Mouse (Mus musculus): ENCODE measurements around the gene Fcor. TPM values are rescaled to one million over a fixed set of nuclear protein-coding genes. Genes with fewer than 3 reads are reported as not detected.

The Fcor gene
- polyA plus RNA-seq, 1 experiment from 2014 or later: 24.9 TPM

- Histone ChIP-seq H3K27me3 (no peaks in the 10 kb centered on the region), H3K9ac (no peak overlapping the region), H3K4me2 (no peak overlapping the region), H3K9me3 (no peaks in the 10 kb centered on the region), H3K4me1 (replicated peaks) (peaks cover 4% of the 10 kb centered on the region; the same call in 1 of the 2 replicates), H3K27ac (replicated peaks) (no peak overlapping the region), H3K36me3 (peaks cover 9% of the 10 kb centered on the region), H3K4me3 (no peak overlapping the region)
- no peak for ATAC-seq (ENCODE audit: low FRiP score, low read depth)
- 72% methylated on average over 5 of the region's 5 CpGs for WGBS
Measured at GRCm38 (mm10) chr8:3685422-3685821, 13.3 kb upstream of the Fcor start.

- H3K4me3 ChIP-seq: no peak overlapping the region
- H3K27ac ChIP-seq (replicated peaks): no peak overlapping the region
- no peak overlapping the region for H3K4me2 ChIP-seq
- no peaks in the 10 kb centered on the region for H3K9me3 ChIP-seq
- no peak overlapping the region for H3K9ac ChIP-seq
- no peak for ATAC-seq (ENCODE audit: low FRiP score, low read depth)
- peaks cover 10% of the 10 kb centered on the region for H3K4me1 ChIP-seq (replicated peaks)
- no peaks in the 10 kb centered on the region for H3K27me3 ChIP-seq
- H3K36me3 ChIP-seq: peaks cover 18% of the 10 kb centered on the region
Measured at GRCm38 (mm10) chr8:3684530-3684929, 12.4 kb upstream of the Fcor start.

DNA sequence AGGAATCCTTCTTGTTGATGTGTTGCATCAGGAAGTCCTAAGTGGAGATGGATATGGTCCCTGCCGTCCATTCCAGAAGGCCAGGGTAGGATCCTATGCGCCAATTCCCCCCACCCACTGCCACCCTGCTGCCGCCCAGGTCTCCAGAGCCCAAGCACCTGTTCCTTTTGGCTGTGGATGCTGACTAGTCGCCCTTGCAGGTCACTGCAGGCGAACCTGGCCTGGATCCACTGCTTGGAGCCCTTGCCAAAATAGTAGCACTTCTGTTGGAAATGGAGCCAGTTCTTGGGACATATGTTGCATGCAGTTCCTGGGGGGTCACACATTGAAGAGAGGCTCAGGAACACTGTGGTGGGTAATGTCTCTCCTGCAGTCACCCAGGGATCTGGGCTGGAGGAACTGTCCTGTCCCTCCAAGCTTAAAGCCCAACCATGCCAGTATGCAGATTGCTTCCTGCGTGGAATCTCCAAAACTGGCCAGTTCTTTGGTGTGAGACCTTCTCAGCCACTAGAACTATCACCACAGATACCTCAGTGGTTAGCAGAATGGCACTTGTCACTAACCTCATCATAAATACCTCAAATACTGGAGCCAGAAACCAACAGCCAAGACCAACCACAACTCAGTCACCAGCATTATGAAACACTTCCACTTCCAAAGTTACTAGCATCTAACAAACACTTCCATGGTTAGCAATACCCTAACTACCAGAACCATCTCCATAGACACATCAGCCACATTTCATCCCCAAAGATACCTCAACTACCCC, 11.4 kb upstream of the Fcor start:
- whole genome bisulfite sequencing: 74% methylated on average over 6 of the region's 6 CpGs
- H3K36me3 ChIP-seq: peaks cover 24% of the 10 kb centered on the region
- H3K27me3 ChIP-seq: no peaks in the 10 kb centered on the region
- H3K9ac ChIP-seq: no peak overlapping the region
- no peaks in the 10 kb centered on the region for H3K9me3 ChIP-seq
- ATAC-seq (ENCODE audit: low FRiP score, low read depth): no peak
- H3K4me1 ChIP-seq (replicated peaks): peaks cover 14% of the 10 kb centered on the region
- no peak overlapping the region for H3K27ac ChIP-seq (replicated peaks)
- H3K4me2 ChIP-seq: no peak overlapping the region
- no peak overlapping the region for H3K4me3 ChIP-seq

GRCm38 (mm10) chr8:3682435-3682834, 10.3 kb upstream of the Fcor start:
- no peaks in the 10 kb centered on the region for H3K27me3 ChIP-seq
- no peak for ATAC-seq (ENCODE audit: low FRiP score, low read depth)
- peaks cover 24% of the 10 kb centered on the region for H3K36me3 ChIP-seq
- 87% methylated on average over 5 of the region's 5 CpGs for WGBS
- H3K4me3 ChIP-seq: no peak overlapping the region
- no peak overlapping the region for H3K9ac ChIP-seq
- no peaks in the 10 kb centered on the region for H3K9me3 ChIP-seq
- H3K4me1 ChIP-seq (replicated peaks): peaks cover 26% of the 10 kb centered on the region
- no peak overlapping the region for H3K4me2 ChIP-seq
- no peak overlapping the region for H3K27ac ChIP-seq (replicated peaks)

GRCm38 (mm10) chr8:3679656-3680055, 7.5 kb upstream of the Fcor start:
- H3K9me3 ChIP-seq: no peaks in the 10 kb centered on the region
- no peak overlapping the region for H3K4me3 ChIP-seq
- no peak overlapping the region for H3K27ac ChIP-seq (replicated peaks)
- no peak overlapping the region for H3K9ac ChIP-seq
- H3K4me2 ChIP-seq: no peak overlapping the region
- no peak for ATAC-seq (ENCODE audit: low FRiP score, low read depth)
- no peaks in the 10 kb centered on the region for H3K27me3 ChIP-seq
- WGBS: 95% methylated on average over 5 of the region's 5 CpGs
- H3K4me1 ChIP-seq (replicated peaks): peaks cover 36% of the 10 kb centered on the region
- peaks cover 24% of the 10 kb centered on the region for H3K36me3 ChIP-seq

DNA sequence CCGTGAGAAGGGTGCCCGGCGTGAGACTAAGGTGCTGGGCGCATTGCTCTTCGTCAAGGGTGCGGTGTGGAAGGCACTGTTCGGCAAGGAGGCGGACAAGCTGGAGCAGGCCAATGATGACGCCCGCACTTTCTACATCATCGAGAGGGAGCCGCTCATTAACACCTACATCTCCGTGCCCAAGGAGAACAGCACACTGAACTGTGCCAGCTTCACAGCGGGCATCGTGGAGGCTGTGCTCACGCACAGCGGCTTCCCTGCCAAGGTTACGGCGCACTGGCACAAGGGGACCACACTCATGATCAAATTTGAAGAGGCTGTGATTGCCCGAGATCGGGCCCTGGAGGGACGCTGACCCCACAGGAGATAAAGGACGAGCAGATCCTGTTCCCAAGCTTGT, 7.1 kb upstream of the Fcor start:
- no peak overlapping the region for H3K27ac ChIP-seq (replicated peaks)
- H3K27me3 ChIP-seq: no peaks in the 10 kb centered on the region
- H3K9me3 ChIP-seq: no peaks in the 10 kb centered on the region
- WGBS: 95% methylated on average over 23 of the region's 23 CpGs
- peaks cover 24% of the 10 kb centered on the region for H3K36me3 ChIP-seq
- H3K9ac ChIP-seq: no peak overlapping the region
- ATAC-seq (ENCODE audit: low FRiP score, low read depth): no peak
- H3K4me1 ChIP-seq (replicated peaks): peaks cover 36% of the 10 kb centered on the region
- H3K4me2 ChIP-seq: no peak overlapping the region
- H3K4me3 ChIP-seq: no peak overlapping the region

DNA sequence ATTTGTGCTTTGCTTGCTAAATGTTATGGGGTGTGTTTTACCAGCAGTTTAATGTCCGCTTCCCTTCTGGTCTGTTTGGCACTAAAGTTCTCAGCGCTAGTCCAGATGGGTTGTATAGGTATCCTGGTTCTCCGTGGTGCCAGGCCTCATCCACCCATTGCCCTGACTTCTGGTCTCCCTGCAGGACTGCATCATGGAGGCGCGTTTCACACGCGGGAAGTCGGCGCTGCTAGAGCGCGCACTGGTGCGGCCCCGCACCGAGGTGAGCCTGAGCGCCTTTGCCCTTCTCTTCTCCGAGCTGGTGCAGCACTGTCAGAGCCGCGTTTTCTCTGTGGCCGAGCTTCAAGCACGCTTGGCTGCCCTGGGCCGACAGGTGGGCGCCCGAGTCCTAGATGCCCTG, 6.7 kb upstream of the Fcor start:
- H3K9ac ChIP-seq: no peak overlapping the region
- ATAC-seq (ENCODE audit: low FRiP score, low read depth): no peak
- H3K27me3 ChIP-seq: no peaks in the 10 kb centered on the region
- H3K4me1 ChIP-seq (replicated peaks): peaks cover 36% of the 10 kb centered on the region
- H3K4me2 ChIP-seq: no peak overlapping the region
- peaks cover 24% of the 10 kb centered on the region for H3K36me3 ChIP-seq
- H3K4me3 ChIP-seq: no peak overlapping the region
- no peak overlapping the region for H3K27ac ChIP-seq (replicated peaks)
- H3K9me3 ChIP-seq: no peaks in the 10 kb centered on the region
- WGBS: 97% methylated on average over 23 of the region's 23 CpGs

DNA sequence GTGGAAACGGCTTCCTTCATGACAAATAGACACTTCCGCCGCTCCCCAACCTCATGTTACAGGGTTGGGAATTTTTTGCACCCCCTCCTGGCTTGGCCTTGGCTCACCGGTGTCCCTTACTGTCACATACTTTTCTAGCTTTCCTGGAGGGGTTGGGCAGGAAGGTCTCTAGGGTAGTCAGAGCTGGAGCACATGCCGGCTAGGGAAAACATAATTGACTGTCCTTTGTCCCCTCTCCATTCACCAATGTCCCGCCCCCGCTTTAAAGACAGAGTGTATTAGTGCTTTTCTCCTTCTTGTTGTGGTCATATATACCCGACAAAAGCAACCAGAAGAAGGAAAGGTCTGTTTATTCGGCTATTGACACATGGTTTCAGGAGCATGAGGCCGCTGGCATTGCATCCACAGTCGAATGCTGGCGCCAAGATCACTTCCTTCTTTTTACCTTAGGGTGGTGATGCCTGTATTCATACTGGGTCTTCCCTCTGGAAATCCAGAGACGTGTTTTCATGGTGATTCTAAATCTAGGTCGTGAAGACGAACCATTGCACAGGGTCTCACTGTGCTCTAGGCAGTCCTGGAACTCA, 4.9 kb upstream of the Fcor start:
- peaks cover 24% of the 10 kb centered on the region for H3K36me3 ChIP-seq
- peak overlapping the region; percentile 89 for H3K4me2 ChIP-seq
- H3K4me3 ChIP-seq: peak overlapping the region; percentile 87
- H3K9ac ChIP-seq: peak overlapping the region; percentile 93
- peak overlapping the region; percentile 89 for H3K27ac ChIP-seq (replicated peaks)
- peak; percentile 0; the same call in 1 of the 2 replicates for ATAC-seq (ENCODE audit: low FRiP score, low read depth)
- no peaks in the 10 kb centered on the region for H3K9me3 ChIP-seq
- no peaks in the 10 kb centered on the region for H3K27me3 ChIP-seq
- WGBS: 4% methylated on average over 15 of the region's 15 CpGs
- peaks cover 42% of the 10 kb centered on the region for H3K4me1 ChIP-seq (replicated peaks)

DNA sequence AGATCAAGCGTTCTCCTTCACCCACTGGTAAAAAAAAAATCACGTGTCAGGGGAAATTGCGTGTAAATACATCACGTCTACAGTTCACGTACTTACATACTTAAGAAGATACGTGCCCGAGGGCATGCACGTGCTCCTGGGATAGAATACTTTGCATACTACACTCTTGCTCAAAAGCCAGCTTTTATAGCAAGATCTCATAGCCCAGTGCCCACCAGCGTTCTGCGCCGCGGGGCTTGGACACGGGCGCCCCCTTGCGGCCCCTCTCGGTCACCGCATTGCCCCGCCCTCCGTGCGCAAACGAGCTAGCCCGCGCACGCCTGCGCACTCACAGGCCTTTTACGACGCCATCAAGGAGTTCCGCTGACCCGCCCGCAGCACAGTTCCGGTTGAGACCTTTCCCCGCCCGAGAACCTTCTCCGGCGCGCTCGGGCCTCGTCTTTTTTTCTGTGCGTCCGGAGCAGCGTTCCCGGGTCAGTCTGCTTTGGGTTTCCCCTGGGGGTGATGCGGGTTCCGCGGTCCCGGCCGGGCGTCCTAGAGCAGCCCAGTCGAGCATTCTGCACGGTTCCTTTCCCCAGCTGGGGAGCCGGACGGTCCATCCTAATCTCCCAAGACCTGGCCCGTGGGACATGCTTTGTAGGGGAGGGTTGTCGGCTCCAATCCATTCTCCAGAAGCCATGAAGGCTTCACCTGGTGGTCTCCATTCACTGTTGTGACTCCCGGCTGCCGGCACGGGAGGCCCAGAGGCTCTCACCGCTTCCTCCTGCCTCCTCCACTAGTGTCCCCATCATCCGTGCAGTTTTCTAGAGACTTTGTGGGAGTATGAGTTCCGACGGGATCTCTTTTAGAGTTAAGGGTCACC, 4.2 kb upstream of the Fcor start, which contains the start of gene Trappc5:
TSS of gene Trappc5 (plus strand) at position 169 of the 862 bp plus-strand sequence.
- H3K27ac ChIP-seq (replicated peaks): peak within 1 kb of the TSS; percentile 89
- H3K4me1 ChIP-seq (replicated peaks): peaks cover 44% of the 10 kb centered on the region
- H3K36me3 ChIP-seq: peaks cover 23% of the 10 kb centered on the region
- 1% methylated on average over 61 of the region's 61 CpGs for WGBS
- H3K4me3 ChIP-seq: peak within 1 kb of the TSS; percentile 87
- peak within 1 kb of the TSS; percentile 93 for H3K9ac ChIP-seq
- peak; percentile 86 for ATAC-seq (ENCODE audit: low FRiP score, low read depth)
- H3K4me2 ChIP-seq: peak within 1 kb of the TSS; percentile 89
- no peaks in the 10 kb centered on the region for H3K9me3 ChIP-seq
- H3K27me3 ChIP-seq: no peaks in the 10 kb centered on the region

- Histone ChIP-seq H3K27ac (replicated peaks) (no peak overlapping the region), H3K4me1 (replicated peaks) (peaks cover 39% of the 10 kb centered on the region), H3K4me3 (no peak overlapping the region), H3K27me3 (no peaks in the 10 kb centered on the region), H3K4me2 (no peak overlapping the region), H3K9ac (no peak overlapping the region), H3K36me3 (peaks cover 8% of the 10 kb centered on the region), H3K9me3 (no peaks in the 10 kb centered on the region)
- no peak for ATAC-seq (ENCODE audit: low FRiP score, low read depth)
- WGBS: 69% methylated on average over 3 of the region's 3 CpGs
Measured at GRCm38 (mm10) chr8:3674671-3675070, 2.5 kb upstream of the Fcor start.

- H3K4me1 ChIP-seq (replicated peaks): peaks cover 12% of the 10 kb centered on the region
- no peak overlapping the region for H3K27ac ChIP-seq (replicated peaks)
- H3K9ac ChIP-seq: no peak overlapping the region
- 88% methylated on average over 2 of the region's 2 CpGs for WGBS
- H3K4me3 ChIP-seq: no peak overlapping the region
- no peaks in the 10 kb centered on the region for H3K27me3 ChIP-seq
- H3K9me3 ChIP-seq: no peaks in the 10 kb centered on the region
- no peak overlapping the region for H3K4me2 ChIP-seq
- ATAC-seq (ENCODE audit: low FRiP score, low read depth): no peak
- no peaks in the 10 kb centered on the region for H3K36me3 ChIP-seq
Measured at GRCm38 (mm10) chr8:3670388-3670787, 1.8 kb downstream of the Fcor start.

GRCm38 (mm10) chr8:3665507-3665906, 6.7 kb downstream of the Fcor start, which contains the start of gene Mcemp1:
Gene Mcemp1 (plus strand): TSS chr8:3665754.
- H3K9me3 ChIP-seq: no peaks in the 10 kb centered on the region
- no peaks in the 10 kb centered on the region for H3K27me3 ChIP-seq
- H3K4me2 ChIP-seq: no peak within 1 kb of the TSS
- no peaks in the 10 kb centered on the region for H3K36me3 ChIP-seq
- ATAC-seq (ENCODE audit: low FRiP score, low read depth): no peak
- no peak within 1 kb of the TSS for H3K4me3 ChIP-seq
- H3K9ac ChIP-seq: no peak within 1 kb of the TSS
- H3K27ac ChIP-seq (replicated peaks): no peak within 1 kb of the TSS
- H3K4me1 ChIP-seq (replicated peaks): no peaks in the 10 kb centered on the region
- 82% methylated on average over 6 of the region's 6 CpGs for WGBS

Measured in hindbrain, embryonic 15.5 days (tissue).